Comparison of ENCODE assay signal across 8 mouse cellular contexts in the genomic region with DNA sequence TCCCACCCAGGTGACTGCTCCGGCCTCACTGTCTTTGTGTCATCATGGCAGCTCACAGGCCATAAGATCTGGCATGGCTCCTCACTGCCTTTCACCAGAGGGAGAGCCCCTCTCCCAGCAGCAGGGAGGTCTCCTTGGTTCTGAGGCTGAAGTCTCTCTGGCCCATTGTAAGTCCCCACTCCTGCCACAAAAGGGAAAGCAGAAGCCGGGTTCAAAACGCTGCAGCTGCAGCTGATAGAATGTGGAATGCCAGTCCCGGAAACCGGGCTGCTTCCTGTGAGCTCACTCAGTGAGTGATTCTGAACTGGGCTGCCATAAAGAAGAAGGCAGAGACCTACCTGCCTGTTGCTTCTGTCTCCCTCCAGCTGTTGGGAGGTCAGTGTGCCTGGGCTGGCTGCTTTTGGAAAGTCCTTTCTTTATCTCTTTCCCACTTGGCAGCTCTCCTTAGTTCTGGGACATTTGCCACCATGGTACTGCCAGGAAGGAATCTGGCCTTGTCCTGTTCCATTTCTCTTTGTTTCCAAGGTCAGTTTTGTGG.
A peak's percentile ranks its signal among the peaks of the same experiment; 100 is the strongest.
DNase-seq lines count a peak whose midpoint lies in the region; ATAC-seq lines count a peak whose summit lies in the region.
"Not testable (repeated sequence)": the region's sequence is repeated elsewhere in the genome, so short reads cannot be mapped to it uniquely, and the experiment has no call there.

No protein-coding gene starts in this region.

- H3K4me1 ChIP-seq in embryonic facial prominence, embryonic 11.5 days (ENCODE audit: control insufficient read depth, insufficient read depth, low read length); limb, embryonic 11.5 days (ENCODE audit: control insufficient read depth, insufficient read depth, low read length); midbrain, embryonic 12.5 days: not testable (repeated sequence)

- H3K27ac ChIP-seq in embryonic facial prominence, embryonic 11.5 days (replicated peaks; ENCODE audit: low read depth, low read length); limb, embryonic 11.5 days (replicated peaks; ENCODE audit: low read depth, low read length); midbrain, embryonic 12.5 days (replicated peaks): not testable (repeated sequence)

- not testable (repeated sequence) for ATAC-seq in embryonic facial prominence, embryonic 11.5 days (replicated peaks; ENCODE audit: insufficient number of reproducible peaks, low FRiP score, low TSS enrichment, low read depth); limb, embryonic 11.5 days (ENCODE audit: insufficient number of reproducible peaks, low FRiP score, low TSS enrichment, low read depth)
- peak; percentile 63; the same call in 1 of the 2 replicates for ATAC-seq in midbrain, embryonic 12.5 days (ENCODE audit: low FRiP score, low read depth)

- H3K36me3 ChIP-seq in embryonic facial prominence, embryonic 11.5 days (replicated peaks; ENCODE audit: control insufficient read depth, insufficient read depth, low read depth, low read length); limb, embryonic 11.5 days (ENCODE audit: control insufficient read depth, insufficient read depth, low read length); midbrain, embryonic 12.5 days: not testable (repeated sequence)

- 34% methylated on average over 5 of the region's 5 CpGs for WGBS in embryonic facial prominence, embryonic 11.5 days
- 60% methylated on average over 5 of the region's 5 CpGs for WGBS in limb, embryonic 11.5 days
- 26% methylated on average over 5 of the region's 5 CpGs for WGBS in midbrain, embryonic 12.5 days

- DNase-seq in adrenal gland, postnatal 36 days, result peak; percentile 83 to 84
- peak; percentile 21 for DNase-seq in embryonic facial prominence, embryonic 11.5 days (ENCODE audit: low spot score)
- peak; percentile 10 for DNase-seq in gastrocnemius, postnatal 25 days
- peak; percentile 82 for DNase-seq in heart, postnatal 4 days
- DNase-seq in layer of hippocampus, adult 18-20 months (ENCODE audit: low spot score in 2 of 2), result peak; percentile 2 to 60
- DNase-seq in limb, embryonic 11.5 days (ENCODE audit: low spot score), result peak; percentile 30
- peak; percentile 3 to 6 for DNase-seq in spleen, postnatal 36 days (ENCODE audit: low spot score in 2 of 2)

- not testable (repeated sequence) for H3K4me3 ChIP-seq in embryonic facial prominence, embryonic 11.5 days (ENCODE audit: low read depth, low read length); limb, embryonic 11.5 days (ENCODE audit: low read depth, low read length); midbrain, embryonic 12.5 days

- H3K4me2 ChIP-seq in embryonic facial prominence, embryonic 11.5 days (ENCODE audit: low read depth, low read length); limb, embryonic 11.5 days (ENCODE audit: low read depth, severe bottlenecking); midbrain, embryonic 12.5 days (replicated peaks): not testable (repeated sequence)

- H3K9me3 ChIP-seq in embryonic facial prominence, embryonic 11.5 days (replicated peaks; ENCODE audit: control insufficient read depth, low read length); limb, embryonic 11.5 days (ENCODE audit: control insufficient read depth, low read length); midbrain, embryonic 12.5 days: not testable (repeated sequence)

- not testable (repeated sequence) for H3K9ac ChIP-seq in embryonic facial prominence, embryonic 11.5 days (replicated peaks; ENCODE audit: low read length); limb, embryonic 11.5 days (ENCODE audit: low read length); midbrain, embryonic 12.5 days (replicated peaks)

- not testable (repeated sequence) for H3K27me3 ChIP-seq in embryonic facial prominence, embryonic 11.5 days (ENCODE audit: control insufficient read depth, insufficient read depth, low read length); limb, embryonic 11.5 days (ENCODE audit: control insufficient read depth, insufficient read depth, low read length); midbrain, embryonic 12.5 days

Comparison
In these comparisons a context has a peak if more than half of its experiments do, and no peak if none do; other contexts are left out.
1. DNase-seq: peak in every context shown above with its lines; median percentile 84 in adrenal gland, postnatal 36 days; 82 in heart, postnatal 4 days; 31 in layer of hippocampus, adult 18-20 months; 30 in limb, embryonic 11.5 days; 21 in embryonic facial prominence, embryonic 11.5 days; 10 in gastrocnemius, postnatal 25 days; 4 in spleen, postnatal 36 days.